Mouse (Mus musculus) liver, adult 10 weeks (tissue): ENCODE measurements around the gene Tspan18. TPM values are rescaled to one million over a fixed set of nuclear protein-coding genes. Genes with fewer than 3 reads are reported as not detected.

Experiments used
- polyA plus RNA-seq: library from polyadenylated mRNA; stranded (reverse); fragments of 350-450 nt; fragmentation: Illumina TruSeq; extraction: RNeasy Lipid Tissue Mini Kit (QIAGEN cat#74804); gene quantifications from one replicate; pipeline ENCODE4 v1.2.3, GENCODE M21; 2014; ENCODE audit warnings: low read depth, low replicate concordance

Tspan18 gene
- 0.66 TPM for polyA plus RNA-seq

GRCm38 (mm10) chr2:93333817-93334731 is at the start of gene Tspan18:
TSS of gene Tspan18 (minus strand) at chr2:93334505.

GRCm38 (mm10) chr2:93187323-93187996 is 146.8 kb downstream of the Tspan18 start, which contains the start of gene Trp53i11:
TSS of gene Trp53i11 (plus strand) at chr2:93187548.

Other genes with a start within 250 kb of the Tspan18 start
- 0.32 TPM for gene Trp53i11, start 147.0 kb downstream of the Tspan18 start, polyA plus RNA-seq
- 17.2 TPM for gene Cd82, start 128.6 kb upstream of the Tspan18 start, polyA plus RNA-seq
- gene Gm10803, start 226.1 kb upstream of the Tspan18 start, polyA plus RNA-seq = not detected